Mouse (Mus musculus) kidney, adult 2 months (tissue): Measurements from ENCODE around the gene Yipf3. TPM values are rescaled to one million over a fixed set of nuclear protein-coding genes. Genes with fewer than 3 reads are reported as not detected.

ENCODE experiments used
- DNase-seq: peaks from one replicate; pipeline ENCODE4 v3.0.0; 2021
- H3K27ac ChIP-seq: fragments of 200-500 bp; 2 replicates; pipeline ENCODE4 v1.5.1; 2012; ENCODE audit warnings: low read depth, low read length, control low read depth, inconsistent platforms; ENCODE audit not compliant: insufficient read depth
- H3K27me3 ChIP-seq: fragments of 200-500 bp; replicated peaks from 2 replicates; pipeline ENCODE4 v1.6.1; 2012; ENCODE audit warnings: mild to moderate bottlenecking, moderate library complexity, low read length, inconsistent platforms; ENCODE audit not compliant: control insufficient read depth, insufficient read depth
- H3K36me3 ChIP-seq: fragments of 200-500 bp; 2 replicates; pipeline ENCODE4 v1.6.1; 2012; ENCODE audit warnings: mild to moderate bottlenecking, moderate library complexity, low read length, inconsistent platforms; ENCODE audit not compliant: control insufficient read depth, insufficient read depth
- H3K4me1 ChIP-seq: fragments of 200-500 bp; 2 replicates; pipeline ENCODE4 v1.6.1; 2011; ENCODE audit warnings: low read length; ENCODE audit not compliant: control insufficient read depth, insufficient read depth
- H3K4me3 ChIP-seq: fragments of 200-500 bp; 2 replicates; pipeline ENCODE4 v1.5.1; 2011; ENCODE audit warnings: mild to moderate bottlenecking, low read depth, low read length, control low read depth; ENCODE audit not compliant: insufficient read depth
- CTCF ChIP-seq: fragments of 200-500 bp; conservative IDR thresholded peaks from 2 replicates; pipeline ENCODE4 v1.5.1; 2011; ENCODE audit warnings: low read depth, mild to moderate bottlenecking, control low read depth, low read length, moderate library complexity, mixed read lengths; ENCODE audit not compliant: insufficient read depth, insufficient read length
- POLR2A ChIP-seq: fragments of 200-500 bp; IDR thresholded peaks from one replicate; pipeline ENCODE4 v1.6.1; 2011; ENCODE audit warnings: low read depth, low read length, control low read depth
- WGBS: fragments of 180-500 bp; shearing (Covaris S2); methylation state at CpG from one replicate; pipeline ENCODE4 v1.1.7; 2018; 5-methylcytosine and 5-hydroxymethylcytosine counted together
- polyA plus RNA-seq: library from polyadenylated mRNA; depleted of rRNA; stranded (reverse); fragments of >200 nt; gene quantifications from 2 replicates; pipeline ENCODE4 v1.2.3, GENCODE M21; 2012

Yipf3 gene
- polyA plus RNA-seq, 1 experiment, result 246 TPM

- Histone ChIP-seq H3K36me3 (peaks cover 5% of the 10 kb centered on the region), H3K27ac (no peak overlapping the region), H3K4me3 (no peak overlapping the region), H3K27me3 (no peaks in the 10 kb centered on the region), H3K4me1 (no peaks in the 10 kb centered on the region)
- TF ChIP-seq CTCF, result no peak
- no peak for TF ChIP-seq POLR2A
- DNase-seq, result no peak
- 91% methylated on average over 7 of the region's 7 CpGs for WGBS
These were observed 20.3 kb upstream of the Yipf3 start for GRCm38 (mm10) chr17:46227576-46227975.

DNA sequence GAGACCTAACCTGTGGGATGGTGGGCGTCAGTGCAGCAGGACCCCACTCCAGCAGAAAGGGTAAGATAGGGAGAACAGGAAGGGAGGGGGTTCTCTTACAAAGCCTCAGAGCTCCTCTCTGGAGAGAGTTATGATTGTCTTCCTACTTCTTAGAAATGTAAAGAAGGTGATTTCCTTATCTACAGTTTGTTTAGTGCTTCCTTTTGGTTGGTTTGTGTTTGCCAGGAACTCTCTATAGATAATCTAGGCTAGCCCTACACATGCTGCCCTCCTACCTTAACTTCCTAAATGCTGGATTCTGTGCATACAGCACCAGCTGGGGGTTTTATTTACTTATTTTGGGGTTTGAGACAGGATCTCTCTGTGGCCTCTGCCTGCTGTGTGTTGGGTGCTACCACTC is 11.8 kb upstream of the Yipf3 start:
- Histone ChIP-seq H3K27me3 (no peaks in the 10 kb centered on the region), H3K36me3 (no peaks in the 10 kb centered on the region; the same call in 1 of the 2 replicates), H3K27ac (no peak overlapping the region), H3K4me3 (no peak overlapping the region), H3K4me1 (no peaks in the 10 kb centered on the region)
- 96% methylated on average over 1 of the region's 1 CpGs for WGBS
- TF ChIP-seq POLR2A, result no peak
- no peak for TF ChIP-seq CTCF
- DNase-seq, result no peak

DNA sequence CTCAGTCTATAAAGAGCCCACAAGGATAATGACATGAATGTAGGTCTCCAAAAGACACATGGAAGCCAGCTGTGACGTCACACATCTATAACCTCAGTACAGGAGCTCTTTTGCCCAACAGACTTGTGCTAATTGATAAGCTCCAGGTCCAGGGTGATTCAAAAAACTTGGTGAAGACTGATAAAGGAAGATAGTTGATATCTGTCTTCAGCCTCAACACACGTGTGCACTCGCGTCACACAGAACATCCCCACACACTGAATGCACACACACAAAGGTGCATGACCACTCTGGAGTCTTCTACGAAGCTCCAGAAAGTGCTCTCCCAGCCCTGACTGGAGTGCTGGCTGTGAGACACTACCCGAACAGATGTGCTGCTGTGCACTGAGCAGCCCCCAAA is 10.8 kb upstream of the Yipf3 start:
- no peak for TF ChIP-seq CTCF
- no peak for TF ChIP-seq POLR2A
- WGBS, result 92% methylated on average over 6 of the region's 6 CpGs
- no peak overlapping the region for H3K27ac ChIP-seq
- no peaks in the 10 kb centered on the region for H3K4me1 ChIP-seq
- H3K27me3 ChIP-seq, result no peaks in the 10 kb centered on the region
- no peak for DNase-seq
- no peak overlapping the region for H3K4me3 ChIP-seq
- no peaks in the 10 kb centered on the region; the same call in 1 of the 2 replicates for H3K36me3 ChIP-seq

GRCm38 (mm10) chr17:46237480-46237879 is 10.4 kb upstream of the Yipf3 start:
- Histone ChIP-seq H3K4me3 (no peak overlapping the region), H3K36me3 (peaks cover 2% of the 10 kb centered on the region; the same call in 1 of the 2 replicates), H3K4me1 (no peaks in the 10 kb centered on the region), H3K27ac (no peak overlapping the region), H3K27me3 (no peaks in the 10 kb centered on the region)
- 76% methylated on average over 5 of the region's 5 CpGs for WGBS
- no peak for TF ChIP-seq POLR2A
- no peak for TF ChIP-seq CTCF
- DNase-seq, result no peak

DNA sequence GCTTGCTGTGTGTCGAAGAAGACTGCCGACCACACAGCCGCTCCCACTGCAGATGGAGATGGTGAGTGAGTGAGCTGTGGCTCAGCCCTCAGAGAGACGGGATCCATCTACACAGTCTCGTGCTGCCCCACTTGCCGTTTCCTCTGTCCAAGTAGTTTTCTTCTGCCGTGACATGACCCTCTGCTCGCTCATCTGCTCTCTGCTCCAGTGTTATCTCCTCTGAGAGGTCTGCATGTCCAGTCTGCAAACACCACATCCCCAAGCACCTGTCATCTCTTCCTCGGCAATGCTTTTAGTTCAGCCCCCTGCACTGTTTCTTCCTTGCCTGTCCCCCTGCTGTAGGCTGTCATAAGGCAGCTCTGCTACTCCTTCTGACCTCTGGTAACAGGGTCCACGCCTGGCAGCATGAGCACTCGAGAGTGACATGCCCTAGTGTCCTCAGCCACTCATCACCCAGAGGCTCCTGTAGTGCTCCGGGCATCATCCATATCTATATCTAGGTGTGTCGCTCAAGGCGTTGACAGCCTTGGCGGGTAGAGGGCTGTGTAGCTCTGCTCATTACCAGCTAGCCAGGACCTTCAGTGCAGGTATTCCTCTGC is 8.3 kb upstream of the Yipf3 start:
- WGBS, result 87% methylated on average over 15 of the region's 15 CpGs
- H3K27me3 ChIP-seq, result no peaks in the 10 kb centered on the region
- H3K4me3 ChIP-seq, result no peak overlapping the region
- H3K27ac ChIP-seq, result no peak overlapping the region
- no peaks in the 10 kb centered on the region for H3K4me1 ChIP-seq
- peaks cover 2% of the 10 kb centered on the region; the same call in 1 of the 2 replicates for H3K36me3 ChIP-seq
- DNase-seq, result no peak
- TF ChIP-seq CTCF (no peak), POLR2A (no peak)

- Histone ChIP-seq H3K4me1 (peaks cover under 1% of the 10 kb centered on the region; the same call in 1 of the 2 replicates), H3K4me3 (no peak overlapping the region), H3K36me3 (peaks cover 2% of the 10 kb centered on the region; the same call in 1 of the 2 replicates), H3K27me3 (no peaks in the 10 kb centered on the region), H3K27ac (no peak overlapping the region)
- TF ChIP-seq POLR2A, result no peak
- 73% methylated on average over 11 of the region's 11 CpGs for WGBS
- no peak for DNase-seq
These were observed 6.4 kb upstream of the Yipf3 start for GRCm38 (mm10) chr17:46241471-46241870.

GRCm38 (mm10) chr17:46242274-46242673 is 5.6 kb upstream of the Yipf3 start:
- no peak overlapping the region for H3K4me3 ChIP-seq
- no peaks in the 10 kb centered on the region for H3K27me3 ChIP-seq
- H3K27ac ChIP-seq, result no peak overlapping the region
- H3K4me1 ChIP-seq, result peaks cover 7% of the 10 kb centered on the region; the same call in 1 of the 2 replicates
- no peak for DNase-seq
- peaks cover 2% of the 10 kb centered on the region; the same call in 1 of the 2 replicates for H3K36me3 ChIP-seq
- TF ChIP-seq POLR2A (no peak), CTCF (no peak)
- 84% methylated on average over 13 of the region's 13 CpGs for WGBS
